Mouse (Mus musculus): ENCODE results near the gene Ripply2. TPM values are rescaled to one million over a fixed set of nuclear protein-coding genes. Genes with fewer than 3 reads are reported as not detected.
"Not testable (repeated sequence)": the region's sequence is repeated elsewhere in the genome, so short reads cannot be mapped to it uniquely, and the experiment has no call there.

Gene Ripply2
- total RNA-seq (2014; rRNA removed; ENCODE audit: low replicate concordance) (not detected in 2 replicates), polyA plus RNA-seq (2015; fragmentation: Nextera tagmentation; extraction: Ambion mirVana) (0.45 and 1.2 TPM in 2 replicates)

DNA sequence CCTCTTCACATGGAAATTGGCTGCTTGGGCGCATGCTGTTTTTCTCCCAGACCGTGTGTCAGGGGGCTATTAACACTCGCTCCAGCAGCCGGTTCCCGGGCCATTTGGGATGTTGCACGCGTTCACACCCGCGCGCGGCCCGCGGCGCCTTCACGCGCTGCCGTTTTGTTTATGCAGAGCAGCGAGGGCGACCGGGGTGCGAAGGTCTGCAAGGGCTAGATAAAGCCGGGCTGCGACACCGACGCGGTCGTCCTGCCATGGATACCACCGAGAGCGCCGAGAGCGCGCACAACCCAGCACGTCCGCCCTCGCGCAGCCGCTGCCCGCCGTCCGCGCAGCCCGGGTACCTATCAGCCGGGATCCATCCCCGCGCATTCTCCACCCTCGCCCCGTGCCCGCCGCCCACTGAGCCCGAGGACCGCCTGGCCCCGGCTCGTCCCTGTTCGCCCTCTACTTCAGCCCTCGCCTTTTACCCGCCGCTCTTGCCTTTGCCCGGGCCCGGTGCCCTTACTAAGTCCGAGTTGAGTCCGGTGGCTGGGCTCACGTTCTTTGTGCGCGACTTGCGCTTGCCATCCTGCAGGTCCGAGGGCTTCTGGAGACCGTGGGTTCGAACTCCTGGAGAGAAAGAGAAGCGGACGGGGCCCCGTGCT lies at the start of gene Ripply2:
Gene Ripply2, plus strand, starts transcription at position 250 of the 650 bp plus-strand sequence.
- Histone ChIP-seq H3K36me3 (replicated peaks; ENCODE audit: control insufficient read depth, insufficient read depth, low read length) (no peaks in the 10 kb centered on the region), H3K27ac (ENCODE audit: low read depth) (no peak within 1 kb of the TSS), H3K4me3 (ENCODE audit: low read depth, low read length) (peak within 1 kb of the TSS; percentile 52), H3K27me3 (ENCODE audit: control insufficient read depth, insufficient read depth, low read length) (peaks cover 27% of the 10 kb centered on the region), H3K9ac (replicated peaks; ENCODE audit: low read depth, low read length) (no peak within 1 kb of the TSS), H3K4me1 (ENCODE audit: control insufficient read depth, insufficient read depth) (0 out of 2 replicates have a peak, but pooled peaks cover 4% of the 10 kb centered on the region), H3K4me2 (ENCODE audit: low read depth, low read length) (peak within 1 kb of the TSS; percentile 74), H3K9me3 (replicated peaks; ENCODE audit: control insufficient read depth, low read length) (no peaks in the 10 kb centered on the region)
- ATAC-seq (ENCODE audit: insufficient read depth, low read depth) (no peak), DNase-seq (ENCODE audit: low spot score) (no peak)
- WGBS, result 1% methylated on average over 67 of the region's 71 CpGs
- no peak for TF ChIP-seq CTCF (IDR thresholded peaks at IDR 0.05; ENCODE audit: low read depth)
- TF ChIP-seq EP300 (IDR thresholded peaks at IDR 0.05; ENCODE audit: low read depth), result no peak

DNA sequence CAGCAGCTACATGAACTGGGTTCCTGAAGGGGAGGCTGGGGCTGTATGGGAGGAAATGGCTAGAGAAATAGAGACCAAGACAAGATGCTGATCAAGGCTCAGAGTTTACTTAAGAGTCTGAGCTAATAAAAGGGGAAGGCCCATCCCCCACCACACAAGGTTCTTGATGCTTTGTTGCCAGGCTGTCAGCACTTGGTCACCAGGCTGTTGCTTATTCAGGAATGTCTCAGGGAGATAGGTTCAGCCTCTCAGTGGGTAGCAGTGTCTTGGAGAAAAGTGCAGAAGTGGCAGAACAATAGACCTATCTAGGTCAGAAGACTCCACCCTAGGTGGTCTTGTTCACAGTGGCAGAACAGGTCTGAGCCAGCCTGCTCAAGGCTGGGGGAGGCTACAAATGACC lies 42.9 kb upstream of the Ripply2 start:
- H3K4me1 ChIP-seq (ENCODE audit: control insufficient read depth, insufficient read depth); H3K9me3 ChIP-seq (replicated peaks; ENCODE audit: control insufficient read depth, low read length); H3K4me2 ChIP-seq (ENCODE audit: low read depth, low read length); H3K4me3 ChIP-seq (ENCODE audit: low read depth, low read length); H3K36me3 ChIP-seq (replicated peaks; ENCODE audit: control insufficient read depth, insufficient read depth, low read length); H3K27ac ChIP-seq (ENCODE audit: low read depth); H3K9ac ChIP-seq (replicated peaks; ENCODE audit: low read depth, low read length); H3K27me3 ChIP-seq (ENCODE audit: control insufficient read depth, insufficient read depth, low read length); ATAC-seq (ENCODE audit: insufficient read depth, low read depth); DNase-seq (ENCODE audit: low spot score): not testable (repeated sequence)

DNA sequence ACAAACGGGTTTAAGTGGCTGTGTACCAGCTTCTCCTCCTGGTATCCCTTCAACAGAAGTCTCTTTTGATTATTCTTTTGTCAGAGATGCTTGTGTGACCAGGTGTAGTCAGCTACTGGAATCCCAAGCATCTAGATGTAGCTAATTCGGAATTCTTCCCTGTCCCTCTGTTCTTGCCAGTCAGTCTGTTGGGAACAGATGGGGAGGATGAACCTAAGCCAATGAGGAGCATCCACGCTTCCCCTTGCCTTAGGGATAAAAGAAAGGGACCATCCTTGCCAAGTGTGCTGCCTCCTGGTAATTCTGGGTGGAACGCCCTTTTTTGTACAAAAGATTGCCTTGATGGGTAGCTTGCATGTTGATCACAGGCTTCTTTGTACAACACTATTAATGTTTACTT lies 41.8 kb upstream of the Ripply2 start:
- Histone ChIP-seq H3K4me3 (ENCODE audit: low read depth, low read length) (no peak overlapping the region), H3K4me2 (ENCODE audit: low read depth, low read length) (no peak overlapping the region), H3K36me3 (replicated peaks; ENCODE audit: control insufficient read depth, insufficient read depth, low read length) (no peaks in the 10 kb centered on the region), H3K9ac (replicated peaks; ENCODE audit: low read depth, low read length) (no peak overlapping the region), H3K27me3 (ENCODE audit: control insufficient read depth, insufficient read depth, low read length) (no peaks in the 10 kb centered on the region), H3K4me1 (ENCODE audit: control insufficient read depth, insufficient read depth) (peaks cover 4% of the 10 kb centered on the region; the same call in 1 of the 2 replicates), H3K9me3 (replicated peaks; ENCODE audit: control insufficient read depth, low read length) (no peaks in the 10 kb centered on the region), H3K27ac (ENCODE audit: low read depth) (no peak overlapping the region)
- 70% methylated on average over 4 of the region's 4 CpGs for WGBS
- TF ChIP-seq EP300 (IDR thresholded peaks at IDR 0.05; ENCODE audit: low read depth), result no peak
- no peak for DNase-seq (ENCODE audit: low spot score)
- no peak for ATAC-seq (ENCODE audit: insufficient read depth, low read depth)

GRCm38 (mm10) chr9:86976896-86977295 lies 38.4 kb upstream of the Ripply2 start:
- DNase-seq (ENCODE audit: low spot score), result no peak
- no peak overlapping the region for H3K27ac ChIP-seq (ENCODE audit: low read depth)
- WGBS, result 59% methylated on average over 4 of the region's 4 CpGs
- no peak overlapping the region for H3K9ac ChIP-seq (replicated peaks; ENCODE audit: low read depth, low read length)
- no peaks in the 10 kb centered on the region for H3K36me3 ChIP-seq (replicated peaks; ENCODE audit: control insufficient read depth, insufficient read depth, low read length)
- no peak overlapping the region for H3K4me3 ChIP-seq (ENCODE audit: low read depth, low read length)
- H3K4me2 ChIP-seq (ENCODE audit: low read depth, low read length), result no peak overlapping the region
- peaks cover 4% of the 10 kb centered on the region; the same call in 1 of the 2 replicates for H3K4me1 ChIP-seq (ENCODE audit: control insufficient read depth, insufficient read depth)
- TF ChIP-seq CTCF (IDR thresholded peaks at IDR 0.05; ENCODE audit: low read depth), result no peak
- no peak for TF ChIP-seq EP300 (IDR thresholded peaks at IDR 0.05; ENCODE audit: low read depth)
- no peaks in the 10 kb centered on the region for H3K9me3 ChIP-seq (replicated peaks; ENCODE audit: control insufficient read depth, low read length)
- H3K27me3 ChIP-seq (ENCODE audit: control insufficient read depth, insufficient read depth, low read length), result no peaks in the 10 kb centered on the region
- no peak for ATAC-seq (ENCODE audit: insufficient read depth, low read depth)

DNA sequence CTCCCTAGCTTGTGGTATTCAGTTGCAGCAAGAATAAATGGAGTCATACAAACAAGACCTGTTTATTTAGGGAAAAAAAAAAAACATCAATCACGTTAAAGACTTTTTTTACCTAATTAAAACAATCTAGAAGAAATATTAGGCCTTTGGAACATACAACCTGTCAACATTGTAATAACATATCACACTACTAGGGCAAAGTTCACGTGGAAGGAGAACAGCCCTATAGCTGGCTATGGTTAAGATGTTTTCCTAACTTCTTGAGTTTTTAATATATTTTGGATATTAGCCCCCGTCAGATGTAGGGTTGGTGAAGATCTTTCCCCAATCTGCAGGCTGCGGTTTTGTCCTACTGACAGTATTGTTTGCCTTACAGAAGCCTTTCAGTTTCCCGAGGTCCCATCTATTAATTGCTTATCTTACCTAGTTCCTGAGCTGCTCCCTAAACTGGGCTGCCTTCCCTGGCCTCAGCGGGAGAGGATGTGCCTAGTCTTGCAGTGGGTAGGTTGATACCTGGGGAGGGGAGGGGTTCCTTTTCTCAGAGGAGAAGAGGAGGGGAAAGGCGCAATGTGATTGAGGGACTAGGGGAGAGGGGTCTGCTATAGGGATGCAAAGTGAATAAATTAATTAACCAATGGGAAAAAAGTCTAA lies 37.0 kb upstream of the Ripply2 start:
- TF ChIP-seq CTCF (IDR thresholded peaks at IDR 0.05; ENCODE audit: low read depth) (no peak), EP300 (IDR thresholded peaks at IDR 0.05; ENCODE audit: low read depth) (no peak)
- Histone ChIP-seq H3K9ac (replicated peaks; ENCODE audit: low read depth, low read length) (no peak overlapping the region), H3K27me3 (ENCODE audit: control insufficient read depth, insufficient read depth, low read length) (no peaks in the 10 kb centered on the region), H3K27ac (ENCODE audit: low read depth) (no peak overlapping the region), H3K4me1 (ENCODE audit: control insufficient read depth, insufficient read depth) (peaks cover 4% of the 10 kb centered on the region; the same call in 1 of the 2 replicates), H3K9me3 (replicated peaks; ENCODE audit: control insufficient read depth, low read length) (no peaks in the 10 kb centered on the region), H3K36me3 (replicated peaks; ENCODE audit: control insufficient read depth, insufficient read depth, low read length) (no peaks in the 10 kb centered on the region), H3K4me3 (ENCODE audit: low read depth, low read length) (no peak overlapping the region), H3K4me2 (ENCODE audit: low read depth, low read length) (no peak overlapping the region)
- ATAC-seq (ENCODE audit: insufficient read depth, low read depth) (no peak), DNase-seq (ENCODE audit: low spot score) (no peak)
- WGBS, result 67% methylated on average over 7 of the region's 7 CpGs

Data from heart, postnatal 0 days (tissue).